Mouse (Mus musculus): Measurements from ENCODE around the gene Gng2. TPM values are rescaled to one million over a fixed set of nuclear protein-coding genes. Genes with fewer than 3 reads are reported as not detected.
"Not testable (repeated sequence)": the region's sequence is repeated elsewhere in the genome, so short reads cannot be mapped to it uniquely, and the experiment has no call there.

Gng2 gene
- total RNA-seq, 1 experiment from 2014 or later: 76.3 TPM

DNA sequence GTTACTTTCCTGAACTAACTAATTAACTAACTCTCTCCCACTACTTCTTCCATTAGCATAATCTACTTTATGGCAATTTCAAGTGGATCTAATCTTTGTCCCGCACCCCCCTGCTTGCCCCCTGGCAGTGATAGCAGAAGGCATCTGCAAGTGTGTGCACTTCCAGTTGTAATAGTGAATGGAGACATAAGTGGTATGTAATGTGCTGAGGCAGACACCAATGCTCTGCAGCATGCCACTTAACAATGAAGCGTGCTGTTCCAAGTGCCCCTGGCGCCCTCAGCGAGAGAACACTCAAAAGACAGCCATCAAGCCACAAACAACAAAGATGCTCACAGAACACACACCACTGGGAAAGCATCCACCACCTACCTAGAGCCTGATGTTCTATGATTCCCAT is 76.9 kb downstream of the Gng2 start:
- ATAC-seq (ENCODE audit: extremely low read depth, insufficient number of reproducible peaks, low FRiP score, poor library complexity, severe bottlenecking): no peak

DNA sequence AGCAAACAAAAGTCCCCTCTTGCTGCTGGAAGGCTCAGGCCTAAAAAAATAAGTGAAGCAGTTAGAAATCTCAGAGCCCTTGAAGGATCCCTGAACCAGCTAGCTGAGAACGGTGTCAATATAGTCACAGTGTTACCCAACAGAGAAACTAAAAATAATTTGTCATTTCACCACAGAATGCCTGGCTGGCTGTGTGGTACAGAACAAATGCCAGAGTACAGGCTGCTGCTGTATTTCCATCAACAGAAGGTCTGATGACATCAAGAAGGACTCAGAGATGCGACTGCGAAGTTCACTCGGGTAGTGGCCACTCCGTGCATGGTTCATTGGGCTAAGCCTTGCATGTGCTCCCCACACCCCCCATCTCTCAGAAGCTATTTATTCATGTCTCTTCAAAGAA is 89.9 kb downstream of the Gng2 start:
- no peak for ATAC-seq (ENCODE audit: extremely low read depth, insufficient number of reproducible peaks, low FRiP score, poor library complexity, severe bottlenecking)

DNA sequence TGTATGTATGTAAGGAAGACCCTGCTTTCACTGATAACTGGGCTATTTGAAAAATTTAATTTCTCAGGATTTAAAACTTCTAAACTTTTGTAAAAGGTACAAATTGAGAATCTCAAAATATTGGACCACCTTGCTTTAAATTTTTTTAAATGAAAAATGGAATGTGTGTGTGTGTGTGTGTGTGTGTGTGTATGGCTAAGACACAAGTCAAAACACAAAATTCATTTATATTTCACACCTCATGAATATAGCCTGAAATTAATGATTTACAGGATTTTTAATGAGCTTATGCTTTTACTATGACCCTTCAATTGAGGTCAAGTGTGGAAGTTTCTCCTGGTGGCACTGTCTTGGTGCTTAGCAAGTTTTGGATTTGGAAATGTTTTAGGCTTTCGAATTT is 93.0 kb downstream of the Gng2 start:
- not testable (repeated sequence) for ATAC-seq (ENCODE audit: extremely low read depth, insufficient number of reproducible peaks, low FRiP score, poor library complexity, severe bottlenecking)

GRCm38 (mm10) chr14:19874201-19874807 is 103.1 kb downstream of the Gng2 start:
- ATAC-seq (ENCODE audit: extremely low read depth, insufficient number of reproducible peaks, low FRiP score, poor library complexity, severe bottlenecking): no peak

GRCm38 (mm10) chr14:19867286-19867935 is 110.0 kb downstream of the Gng2 start:
- no peak for ATAC-seq (ENCODE audit: extremely low read depth, insufficient number of reproducible peaks, low FRiP score, poor library complexity, severe bottlenecking)

GRCm38 (mm10) chr14:19865121-19865520 is 112.3 kb downstream of the Gng2 start:
- not testable (repeated sequence) for ATAC-seq (ENCODE audit: extremely low read depth, insufficient number of reproducible peaks, low FRiP score, poor library complexity, severe bottlenecking)

DNA sequence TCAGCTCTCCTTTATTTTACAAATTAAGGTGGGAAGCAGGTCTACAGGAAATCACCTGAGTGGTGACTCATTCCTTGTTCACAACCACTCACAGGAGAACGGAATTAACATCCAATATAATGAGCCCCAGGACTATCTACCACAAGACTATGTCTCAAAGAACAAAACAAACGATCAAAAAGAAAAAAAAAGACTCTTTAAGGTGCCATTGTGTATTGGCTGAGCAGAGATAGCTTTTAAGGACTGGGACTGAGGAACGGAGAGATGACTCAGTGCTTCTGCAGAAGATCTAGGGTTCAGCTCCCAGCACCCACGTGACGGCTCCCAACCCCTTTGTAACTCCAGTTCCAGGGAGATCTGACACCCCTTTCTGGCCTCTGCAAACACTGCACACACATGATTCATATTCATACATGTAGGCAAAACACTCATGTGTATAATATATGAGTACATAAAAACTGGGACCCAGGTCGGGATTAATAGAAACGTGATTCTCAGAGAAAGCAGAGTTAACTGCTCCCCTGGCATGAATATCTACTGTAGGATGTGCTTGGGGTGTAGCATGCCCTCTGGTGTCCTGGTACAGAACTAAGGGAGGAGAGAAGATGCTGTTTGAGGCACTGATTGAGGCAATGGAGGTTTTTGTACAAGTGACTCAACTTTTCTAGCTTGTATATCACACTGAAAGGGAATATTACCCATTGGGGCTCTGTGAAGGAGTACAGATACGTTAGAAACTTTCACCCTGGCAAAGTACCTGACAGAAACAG is 115.9 kb downstream of the Gng2 start:
- ATAC-seq (ENCODE audit: extremely low read depth, insufficient number of reproducible peaks, low FRiP score, poor library complexity, severe bottlenecking): no peak

- no peak for ATAC-seq (ENCODE audit: extremely low read depth, insufficient number of reproducible peaks, low FRiP score, poor library complexity, severe bottlenecking)
Measured at GRCm38 (mm10) chr14:19860281-19860680, 117.1 kb downstream of the Gng2 start.

DNA sequence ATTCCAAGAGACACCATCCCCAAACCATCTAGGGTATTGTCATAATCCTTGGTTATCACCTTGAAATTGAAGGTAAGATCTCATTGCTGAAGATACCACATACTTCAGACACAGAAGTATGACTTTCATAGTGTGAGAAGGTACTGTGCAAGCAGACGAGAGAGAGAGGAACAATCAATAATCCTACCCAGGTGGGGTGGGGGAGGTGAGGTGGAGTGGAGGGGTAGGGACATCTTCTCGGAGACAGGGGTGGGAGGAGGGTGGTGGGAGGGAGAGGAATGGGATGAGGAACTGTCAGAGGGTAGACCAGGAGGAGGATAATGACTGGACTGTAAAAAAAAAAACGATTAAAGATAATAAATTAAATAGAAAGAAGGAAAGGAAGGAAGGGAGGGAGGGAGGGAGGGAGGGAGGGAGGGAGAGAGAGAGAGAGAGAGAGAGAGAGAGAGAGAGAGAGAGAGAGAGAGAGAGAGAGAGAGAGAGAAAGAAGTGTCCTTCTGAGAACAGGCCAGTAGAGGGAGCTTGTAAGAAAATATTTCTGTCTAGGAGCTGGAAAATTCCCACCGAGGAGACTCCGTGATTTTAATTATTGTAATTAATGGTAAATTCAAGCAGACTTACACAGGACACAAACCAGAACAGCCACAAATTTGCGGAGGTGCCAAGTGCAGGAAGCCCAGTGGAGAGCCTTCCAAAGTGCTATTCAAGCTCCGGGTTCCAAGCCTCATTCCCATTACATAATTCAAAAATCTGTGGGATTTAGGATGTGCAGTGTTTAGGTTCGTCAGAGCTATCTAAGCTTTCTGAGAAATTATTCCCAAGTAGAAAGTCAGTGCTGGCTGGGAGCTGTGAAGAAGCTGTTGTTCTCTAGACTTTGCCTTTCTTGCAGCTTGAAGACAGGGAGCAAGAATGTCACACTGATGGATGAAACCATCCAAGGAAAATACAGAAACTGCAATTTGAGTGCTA is 118.3 kb downstream of the Gng2 start:
- no peak for ATAC-seq (ENCODE audit: extremely low read depth, insufficient number of reproducible peaks, low FRiP score, poor library complexity, severe bottlenecking)

DNA sequence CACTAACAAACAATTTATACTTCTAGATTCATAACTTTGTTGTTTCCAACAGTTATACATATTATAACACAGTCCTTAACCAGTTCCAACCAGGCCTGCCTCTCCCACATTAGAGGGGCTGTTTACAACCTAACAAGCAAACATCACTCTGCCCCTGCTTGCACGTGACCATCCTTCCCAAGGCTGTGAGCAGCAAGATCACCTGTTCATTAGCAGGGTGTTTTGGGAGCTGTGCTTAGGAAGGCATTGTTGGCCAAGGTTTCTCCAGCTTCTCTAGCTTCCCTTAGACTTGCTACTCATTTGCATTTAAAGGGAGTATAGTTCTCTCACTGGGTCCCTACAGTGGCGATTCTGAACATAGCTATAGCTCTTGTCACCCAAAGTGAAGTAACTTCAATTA is 119.1 kb downstream of the Gng2 start:
- ATAC-seq (ENCODE audit: extremely low read depth, insufficient number of reproducible peaks, low FRiP score, poor library complexity, severe bottlenecking): no peak

DNA sequence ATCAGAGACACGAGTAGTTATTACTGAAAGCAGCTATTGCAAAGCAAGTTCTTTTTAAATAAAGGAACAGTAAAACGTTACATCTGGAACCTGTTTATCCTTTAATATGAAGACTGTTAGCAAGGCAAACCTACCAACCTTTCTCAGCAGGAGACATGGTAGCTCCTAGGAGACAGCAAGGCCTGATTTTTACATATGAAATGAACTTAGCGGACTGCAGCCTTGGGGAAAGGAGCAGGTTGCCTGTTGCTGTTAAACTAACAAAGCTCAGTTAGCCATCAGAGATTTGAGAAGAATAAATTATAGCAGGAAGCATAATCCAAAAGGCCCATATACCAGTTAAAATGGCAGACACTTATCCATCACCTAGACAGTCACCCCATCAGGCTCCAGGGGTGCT is 124.0 kb downstream of the Gng2 start:
- ATAC-seq (ENCODE audit: extremely low read depth, insufficient number of reproducible peaks, low FRiP score, poor library complexity, severe bottlenecking): no peak

- peak; percentile 59; the same call in 1 of the 2 replicates for ATAC-seq (ENCODE audit: extremely low read depth, insufficient number of reproducible peaks, low FRiP score, poor library complexity, severe bottlenecking)
Measured at GRCm38 (mm10) chr14:19839600-19840332, 137.7 kb downstream of the Gng2 start.

GRCm38 (mm10) chr14:19836289-19836688 is 141.1 kb downstream of the Gng2 start:
- ATAC-seq (ENCODE audit: extremely low read depth, insufficient number of reproducible peaks, low FRiP score, poor library complexity, severe bottlenecking): no peak

DNA sequence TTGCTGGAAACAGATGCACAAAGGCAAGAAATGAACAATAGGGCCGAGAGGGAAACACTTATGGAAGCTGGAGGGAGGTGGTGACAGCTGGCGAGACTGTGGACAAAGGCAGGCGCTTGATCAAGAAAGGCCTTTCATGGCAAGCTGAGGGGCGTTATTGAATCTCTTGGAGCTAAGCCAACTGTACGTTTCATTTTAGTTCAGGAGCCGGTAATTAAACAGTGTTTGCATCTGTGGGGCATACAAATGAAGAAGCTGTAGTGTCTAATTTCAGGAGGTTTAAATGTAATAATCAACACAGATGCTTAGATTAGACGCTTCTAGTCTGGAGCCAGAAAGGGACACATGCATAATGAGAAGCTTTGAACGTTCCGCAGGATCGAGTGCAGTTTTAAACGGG is 151.9 kb downstream of the Gng2 start:
- ATAC-seq (ENCODE audit: extremely low read depth, insufficient number of reproducible peaks, low FRiP score, poor library complexity, severe bottlenecking): no peak

DNA sequence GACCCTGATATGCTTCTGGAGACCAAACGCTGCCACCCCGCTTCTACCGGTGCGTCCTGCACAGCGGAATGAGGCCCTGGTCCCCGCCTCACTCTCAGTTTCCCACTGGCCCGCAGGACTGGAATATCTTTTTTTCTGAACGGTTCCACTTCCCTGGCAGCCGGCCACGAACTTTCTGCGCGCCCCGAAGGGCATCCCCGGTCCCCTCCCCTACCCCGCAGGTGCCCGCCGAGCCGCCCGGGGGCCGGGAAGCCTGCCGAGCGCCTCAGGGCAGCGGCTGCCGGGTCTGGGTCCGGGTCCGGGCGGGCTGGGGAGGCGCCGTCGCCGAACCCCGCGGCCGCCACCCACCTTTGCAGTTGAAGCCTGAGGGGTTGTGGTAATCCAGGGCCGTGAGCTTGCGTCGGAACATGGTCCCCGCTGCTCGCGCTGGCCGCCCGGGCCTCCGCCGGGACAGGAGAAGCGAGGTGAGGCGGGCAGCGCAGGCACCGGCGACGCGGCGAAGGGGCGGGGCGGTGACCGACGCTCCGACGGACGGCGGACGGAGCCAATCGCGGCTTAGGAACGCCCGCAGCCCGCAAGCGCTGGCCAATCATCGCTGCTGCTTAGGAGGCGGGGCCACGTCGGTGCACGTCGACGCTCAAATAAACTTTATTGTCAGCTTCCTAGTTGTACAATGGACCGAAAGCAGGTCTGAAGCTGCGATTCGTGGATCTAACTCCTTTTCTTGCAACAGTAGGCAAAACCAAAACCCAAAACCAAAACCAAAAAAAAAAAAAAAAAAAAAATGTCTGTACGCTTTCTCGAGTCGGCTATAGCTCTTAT is 153.9 kb downstream of the Gng2 start, which contains the start of gene Rtraf:
TSS of gene Rtraf (minus strand) at position 504 of the 822 bp plus-strand sequence.
- peak; percentile 99 for ATAC-seq (ENCODE audit: extremely low read depth, insufficient number of reproducible peaks, low FRiP score, poor library complexity, severe bottlenecking)
